Mouse (Mus musculus) embryonic facial prominence, embryonic 15.5 days (tissue): ENCODE results near the gene Impdh1. TPM values are rescaled to one million over a fixed set of nuclear protein-coding genes. Genes with fewer than 3 reads are reported as not detected.

Experiments used
- ATAC-seq: fragments of 200-750 bp; cut with Nextera tagmentation; 2 replicates; pipeline ENCODE4 v1.8.0; 2017; ENCODE audit warnings: low read depth, moderate TSS enrichment; ENCODE audit not compliant: insufficient number of reproducible peaks, low FRiP score, low TSS enrichment
- H3K27ac ChIP-seq: fragments of 300-500 bp; sonication (generic); replicated peaks from 2 replicates; pipeline ENCODE4 v1.5.1; 2015; ENCODE audit warnings: mild to moderate bottlenecking, inconsistent platforms
- H3K27me3 ChIP-seq: fragments of 300-500 bp; sonication (generic); 2 replicates; pipeline ENCODE4 v1.6.1; 2015; ENCODE audit warnings: inconsistent platforms
- H3K36me3 ChIP-seq: fragments of 300-500 bp; sonication (generic); 2 replicates; pipeline ENCODE4 v1.6.1; 2015; ENCODE audit warnings: mild to moderate bottlenecking, inconsistent platforms
- H3K4me1 ChIP-seq: fragments of 300-500 bp; sonication (generic); 2 replicates; pipeline ENCODE4 v1.6.1; 2015; ENCODE audit warnings: inconsistent platforms
- H3K4me2 ChIP-seq: fragments of 300-500 bp; sonication (generic); replicated peaks from 2 replicates; pipeline ENCODE4 v1.6.1; 2015; ENCODE audit warnings: mild to moderate bottlenecking, inconsistent platforms
- H3K4me3 ChIP-seq: fragments of 300-500 bp; sonication (generic); replicated peaks from 2 replicates; pipeline ENCODE4 v1.5.1; 2015; ENCODE audit warnings: mild to moderate bottlenecking, inconsistent platforms
- H3K9ac ChIP-seq: fragments of 300-500 bp; sonication (generic); 2 replicates; pipeline ENCODE4 v1.6.1; 2015; ENCODE audit warnings: inconsistent platforms
- H3K9me3 ChIP-seq: fragments of 300-500 bp; sonication (generic); replicated peaks from 2 replicates; pipeline ENCODE4 v1.6.1; 2016; ENCODE audit warnings: inconsistent platforms
- WGBS: fragments of 180-500 bp; shearing (Covaris S2); methylation state at CpG from one replicate; pipeline ENCODE4 v1.1.7; 2015; 5-methylcytosine and 5-hydroxymethylcytosine counted together
- polyA plus RNA-seq: library from polyadenylated mRNA; unstranded; fragments of >200 nt; fragmentation: Nextera tagmentation; extraction: Ambion mirVana; gene quantifications from 2 replicates; pipeline ENCODE4 v1.2.1, GENCODE M21; 2015

Gene Impdh1
- polyA plus RNA-seq = 51.0 and 60.5 TPM in 2 replicates

GRCm38 (mm10) chr6:29215881-29216501 is at the start of gene Impdh1:
Gene Impdh1 (minus strand): TSS chr6:29216364.
- WGBS = under 1% methylated on average over 55 of the region's 56 CpGs
- Histone ChIP-seq H3K4me2 (peak within 1 kb of the TSS; percentile 95), H3K36me3 (no peaks in the 10 kb centered on the region), H3K27me3 (peaks cover 20% of the 10 kb centered on the region), H3K9ac (peak within 1 kb of the TSS; percentile 39), H3K4me3 (peak within 1 kb of the TSS; percentile 62), H3K4me1 (peaks cover 30% of the 10 kb centered on the region), H3K9me3 (no peaks in the 10 kb centered on the region), H3K27ac (no peak within 1 kb of the TSS)
- ATAC-seq = peak; percentile 82

DNA sequence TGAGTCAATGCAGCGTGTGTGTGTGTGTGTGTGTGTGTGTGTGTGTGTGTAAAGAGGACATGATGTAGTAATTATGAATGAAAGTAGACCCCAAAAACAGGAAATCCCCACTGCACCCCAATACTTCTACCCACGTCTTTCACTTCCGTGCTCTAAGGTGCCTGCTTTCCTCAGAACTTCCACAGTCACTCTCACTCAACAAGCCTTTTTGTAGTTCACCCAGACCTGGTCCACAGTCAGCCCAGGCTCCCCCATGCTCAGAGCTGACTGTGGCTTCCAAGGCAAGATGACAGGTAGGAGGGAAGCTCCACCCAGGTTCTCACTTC is 48.3 kb upstream of the Impdh1 start:
- WGBS = 77% methylated on average over 3 of the region's 3 CpGs
- Histone ChIP-seq H3K4me1 (no peaks in the 10 kb centered on the region), H3K9me3 (no peaks in the 10 kb centered on the region), H3K27me3 (no peaks in the 10 kb centered on the region), H3K4me3 (no peak overlapping the region), H3K36me3 (no peaks in the 10 kb centered on the region), H3K9ac (no peak overlapping the region), H3K27ac (no peak overlapping the region), H3K4me2 (no peak overlapping the region)
- ATAC-seq = no peak

DNA sequence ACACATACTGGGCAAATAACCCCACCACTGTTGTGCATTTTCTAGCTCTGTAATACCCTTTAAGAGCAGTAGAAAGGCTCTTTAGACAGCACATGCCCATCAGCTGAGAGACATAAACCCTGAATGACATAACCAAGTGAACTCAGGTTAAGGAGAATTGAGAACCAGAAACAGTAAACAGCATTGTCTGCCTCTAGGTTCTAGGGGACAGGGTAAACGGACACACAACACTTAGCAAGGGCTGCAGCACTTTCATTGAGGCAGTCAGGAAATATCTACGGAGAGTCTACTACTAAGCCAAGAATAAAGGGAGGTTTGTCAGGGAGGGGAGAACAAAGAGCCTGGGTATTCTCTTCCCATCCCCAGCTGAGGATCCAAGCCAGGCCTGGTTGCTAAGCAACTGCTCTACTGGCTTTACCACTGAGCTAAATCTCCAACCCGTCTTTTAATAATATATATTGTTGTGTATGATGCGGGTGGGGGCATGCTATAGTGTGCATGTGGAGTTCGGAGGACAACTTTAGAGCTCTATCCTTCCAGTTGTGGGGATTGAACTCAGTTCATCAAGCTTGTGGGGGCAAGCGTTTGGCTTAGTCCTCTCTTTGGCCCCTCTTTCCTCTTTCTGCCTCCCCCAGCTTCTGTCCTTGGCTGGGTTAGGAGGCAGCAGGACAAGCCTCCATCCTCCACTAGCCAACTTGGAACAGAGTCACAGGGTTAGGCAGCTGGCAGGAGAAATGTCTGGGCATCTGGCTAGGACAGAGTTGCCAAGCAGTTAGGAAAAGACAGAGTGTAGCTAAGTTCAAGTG is 47.7 kb upstream of the Impdh1 start:
- WGBS = 44% methylated on average over 6 of the region's 6 CpGs
- ATAC-seq = no peak

GRCm38 (mm10) chr6:29261831-29262230 is 45.7 kb upstream of the Impdh1 start:
- Histone ChIP-seq H3K36me3 (no peaks in the 10 kb centered on the region), H3K27ac (no peak overlapping the region), H3K9me3 (no peaks in the 10 kb centered on the region), H3K4me3 (no peak overlapping the region), H3K4me2 (no peak overlapping the region), H3K9ac (no peak overlapping the region), H3K4me1 (no peaks in the 10 kb centered on the region), H3K27me3 (no peaks in the 10 kb centered on the region)
- no peak for ATAC-seq
- WGBS = 77% methylated on average over 5 of the region's 5 CpGs

More for the DNA sequence above, 47.7 kb upstream of the Impdh1 start:
- no peak overlapping the region for H3K4me2 ChIP-seq
- H3K27ac ChIP-seq = no peak overlapping the region
- H3K9me3 ChIP-seq = no peaks in the 10 kb centered on the region
- H3K36me3 ChIP-seq = no peaks in the 10 kb centered on the region
- no peak overlapping the region for H3K9ac ChIP-seq
- no peaks in the 10 kb centered on the region for H3K27me3 ChIP-seq
- H3K4me3 ChIP-seq = no peak overlapping the region
- no peaks in the 10 kb centered on the region for H3K4me1 ChIP-seq

DNA sequence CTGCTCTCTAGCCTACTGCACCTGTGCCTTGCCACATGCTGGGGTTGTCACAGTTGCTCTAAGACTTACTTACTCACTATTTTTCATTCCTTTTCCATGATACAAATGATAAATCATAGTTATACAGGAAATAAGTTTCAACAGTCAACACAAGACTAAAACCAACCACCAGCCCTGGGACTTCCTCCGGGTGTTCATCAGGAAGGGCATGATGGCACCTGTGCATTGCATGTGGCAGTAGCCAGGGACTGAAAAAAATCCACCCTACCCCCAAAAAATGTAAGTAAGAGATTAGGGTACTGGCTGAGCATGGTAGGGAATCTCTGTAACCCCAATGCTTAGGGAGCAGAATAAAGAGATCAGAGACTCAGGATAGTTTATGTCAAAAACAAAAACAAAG is 43.3 kb upstream of the Impdh1 start:
- H3K27ac ChIP-seq = no peak overlapping the region
- no peak overlapping the region for H3K4me3 ChIP-seq
- H3K9me3 ChIP-seq = no peaks in the 10 kb centered on the region
- WGBS = 78% methylated on average over 1 of the region's 1 CpGs
- H3K9ac ChIP-seq = no peak overlapping the region
- ATAC-seq = no peak
- H3K27me3 ChIP-seq = no peaks in the 10 kb centered on the region
- H3K4me2 ChIP-seq = no peak overlapping the region
- H3K36me3 ChIP-seq = no peaks in the 10 kb centered on the region
- H3K4me1 ChIP-seq = no peaks in the 10 kb centered on the region

- ATAC-seq = no peak
- Histone ChIP-seq H3K4me1 (no peaks in the 10 kb centered on the region), H3K4me3 (no peak overlapping the region), H3K27ac (no peak overlapping the region), H3K9ac (no peak overlapping the region), H3K36me3 (no peaks in the 10 kb centered on the region), H3K4me2 (no peak overlapping the region), H3K27me3 (0 out of 2 replicates have a peak, but pooled peaks cover 11% of the 10 kb centered on the region), H3K9me3 (no peaks in the 10 kb centered on the region)
- 54% methylated on average over 4 of the region's 4 CpGs for WGBS
These were observed 30.9 kb upstream of the Impdh1 start for GRCm38 (mm10) chr6:29247072-29247471.

GRCm38 (mm10) chr6:29246585-29246984 is 30.4 kb upstream of the Impdh1 start:
- Histone ChIP-seq H3K36me3 (no peaks in the 10 kb centered on the region), H3K9me3 (no peaks in the 10 kb centered on the region), H3K4me2 (no peak overlapping the region), H3K27ac (no peak overlapping the region), H3K4me1 (no peaks in the 10 kb centered on the region), H3K4me3 (no peak overlapping the region), H3K9ac (no peak overlapping the region), H3K27me3 (0 out of 2 replicates have a peak, but pooled peaks cover 11% of the 10 kb centered on the region)
- WGBS = 36% methylated on average over 5 of the region's 5 CpGs
- ATAC-seq = no peak

- WGBS = 76% methylated on average over 3 of the region's 3 CpGs
- Histone ChIP-seq H3K36me3 (no peaks in the 10 kb centered on the region), H3K4me2 (no peak overlapping the region)
These were observed 30.0 kb upstream of the Impdh1 start for GRCm38 (mm10) chr6:29246183-29246582.

DNA sequence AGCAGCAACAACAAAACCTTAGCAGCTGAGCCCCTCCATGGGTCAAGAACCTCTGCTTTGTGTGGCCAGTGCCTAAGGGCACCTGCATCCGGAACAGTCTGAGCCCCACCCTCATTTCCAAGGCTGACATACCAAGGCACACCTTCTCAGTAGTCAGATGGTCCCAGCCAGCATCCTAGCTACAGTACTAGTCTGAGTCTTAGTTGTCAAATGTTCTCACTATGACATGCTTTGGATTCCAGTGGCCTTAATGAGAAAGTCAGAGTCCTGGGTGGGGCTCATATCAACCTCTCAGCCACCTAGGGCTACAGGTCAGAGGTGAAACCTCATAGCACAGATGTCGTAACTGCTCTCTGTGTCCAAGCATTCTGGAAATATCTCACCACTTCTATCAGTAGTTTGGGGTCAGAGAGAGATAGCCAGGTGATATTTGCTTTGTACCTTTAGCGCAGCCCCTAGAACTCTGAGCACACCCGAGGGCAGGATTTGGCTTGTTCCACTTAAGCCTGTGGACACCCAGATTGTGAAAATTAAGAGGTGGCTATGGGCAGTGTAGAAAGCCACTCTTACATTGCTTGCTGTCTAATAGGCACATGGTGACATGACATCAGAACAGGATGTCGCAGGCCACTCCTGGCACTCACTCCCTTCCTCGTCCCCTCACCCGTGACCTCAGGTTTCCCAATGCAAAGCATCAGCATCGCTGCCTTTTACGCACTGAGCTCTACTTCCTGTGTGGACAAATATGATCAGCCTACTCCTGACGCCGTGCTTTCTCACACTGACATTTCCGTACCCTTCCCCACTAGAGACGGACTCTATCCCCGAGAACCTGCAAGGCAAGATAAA is 29.3 kb upstream of the Impdh1 start:
- no peak overlapping the region for H3K4me2 ChIP-seq
- no peak for ATAC-seq
- H3K27ac ChIP-seq = no peak overlapping the region

More at GRCm38 (mm10) chr6:29246183-29246582, 30.0 kb upstream of the Impdh1 start:
- no peak for ATAC-seq
- Histone ChIP-seq H3K9me3 (no peaks in the 10 kb centered on the region), H3K9ac (no peak overlapping the region), H3K4me1 (no peaks in the 10 kb centered on the region), H3K27ac (no peak overlapping the region), H3K27me3 (0 out of 2 replicates have a peak, but pooled peaks cover 11% of the 10 kb centered on the region), H3K4me3 (no peak overlapping the region)

GRCm38 (mm10) chr6:29242265-29242664 is 26.1 kb upstream of the Impdh1 start:
- 63% methylated on average over 1 of the region's 1 CpGs for WGBS
- no peak for ATAC-seq
- Histone ChIP-seq H3K9ac (no peak overlapping the region), H3K27ac (no peak overlapping the region), H3K27me3 (0 out of 2 replicates have a peak, but pooled peaks cover 10% of the 10 kb centered on the region), H3K4me1 (no peaks in the 10 kb centered on the region), H3K4me3 (no peak overlapping the region), H3K4me2 (no peak overlapping the region), H3K36me3 (no peaks in the 10 kb centered on the region), H3K9me3 (no peaks in the 10 kb centered on the region)

More for the DNA sequence above, 29.3 kb upstream of the Impdh1 start:
- Histone ChIP-seq H3K4me3 (no peak overlapping the region), H3K9ac (no peak overlapping the region), H3K27me3 (0 out of 2 replicates have a peak, but pooled peaks cover 11% of the 10 kb centered on the region), H3K36me3 (no peaks in the 10 kb centered on the region), H3K4me1 (no peaks in the 10 kb centered on the region), H3K9me3 (no peaks in the 10 kb centered on the region)
- 59% methylated on average over 14 of the region's 14 CpGs for WGBS

GRCm38 (mm10) chr6:29241697-29242096 is 25.5 kb upstream of the Impdh1 start:
- H3K27me3 ChIP-seq = 0 out of 2 replicates have a peak, but pooled peaks cover 5% of the 10 kb centered on the region
- no peaks in the 10 kb centered on the region for H3K36me3 ChIP-seq
- no peak for ATAC-seq
- no peaks in the 10 kb centered on the region for H3K9me3 ChIP-seq
- no peak overlapping the region for H3K4me2 ChIP-seq
- H3K4me3 ChIP-seq = no peak overlapping the region
- H3K27ac ChIP-seq = no peak overlapping the region
- H3K9ac ChIP-seq = no peak overlapping the region
- WGBS = 63% methylated on average over 2 of the region's 2 CpGs
- H3K4me1 ChIP-seq = no peaks in the 10 kb centered on the region
